Mouse (Mus musculus) urinary bladder, postnatal 10 days (tissue): ENCODE results near the gene S100a1.
A peak's percentile ranks its signal among the peaks of the same experiment; 100 is the strongest.

Experiments
- DNase-seq: peaks from one replicate; pipeline ENCODE4 v3.0.0; 2022; ENCODE audit warnings: low spot score

The S100a1 gene

DNA sequence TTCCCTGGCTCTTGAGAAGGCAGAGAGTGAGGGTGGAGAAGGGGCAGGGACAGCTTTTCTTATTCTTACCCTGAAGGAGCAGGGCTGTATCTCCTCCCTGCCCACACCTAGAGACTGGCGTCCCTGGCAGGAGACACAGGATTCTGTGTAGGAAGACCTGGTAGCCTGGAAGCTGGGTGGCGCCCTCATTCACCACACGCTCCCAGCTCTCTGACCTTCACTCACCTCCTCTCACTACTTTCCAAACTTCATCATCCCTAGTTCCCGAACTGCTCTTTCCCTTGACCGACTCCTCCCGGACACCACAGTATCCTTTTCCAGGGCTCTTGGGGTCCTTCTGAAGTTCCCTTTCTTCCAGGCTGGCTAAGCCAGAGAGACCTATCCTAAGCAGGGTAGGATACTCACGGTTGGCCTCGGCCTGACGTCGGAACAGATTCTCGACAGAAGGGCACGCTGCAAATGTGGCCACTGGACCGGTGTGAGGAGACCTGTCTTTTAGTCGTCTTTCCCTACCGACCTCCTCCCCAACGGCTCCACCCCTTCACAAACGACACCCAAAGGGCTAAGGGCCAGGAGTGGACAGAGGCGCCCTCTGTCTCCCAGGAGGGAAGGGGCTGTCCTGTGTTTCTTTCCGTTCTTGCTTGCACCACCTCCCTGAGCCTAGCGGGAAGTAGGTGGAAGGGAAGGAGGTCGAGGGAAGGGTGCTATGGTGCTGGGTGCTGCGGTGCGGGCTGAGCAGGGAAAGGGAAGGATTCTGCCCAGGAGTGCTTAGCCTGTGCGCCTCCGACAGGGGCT lies at the start of gene S100a1, which contains the start of gene S100a13:
S100a1 (minus strand) TSS at position 597 of the 795 bp plus-strand sequence.
S100a13 (plus strand) TSS at position 640 of the 795 bp plus-strand sequence.
- DNase-seq = no peak

DNA sequence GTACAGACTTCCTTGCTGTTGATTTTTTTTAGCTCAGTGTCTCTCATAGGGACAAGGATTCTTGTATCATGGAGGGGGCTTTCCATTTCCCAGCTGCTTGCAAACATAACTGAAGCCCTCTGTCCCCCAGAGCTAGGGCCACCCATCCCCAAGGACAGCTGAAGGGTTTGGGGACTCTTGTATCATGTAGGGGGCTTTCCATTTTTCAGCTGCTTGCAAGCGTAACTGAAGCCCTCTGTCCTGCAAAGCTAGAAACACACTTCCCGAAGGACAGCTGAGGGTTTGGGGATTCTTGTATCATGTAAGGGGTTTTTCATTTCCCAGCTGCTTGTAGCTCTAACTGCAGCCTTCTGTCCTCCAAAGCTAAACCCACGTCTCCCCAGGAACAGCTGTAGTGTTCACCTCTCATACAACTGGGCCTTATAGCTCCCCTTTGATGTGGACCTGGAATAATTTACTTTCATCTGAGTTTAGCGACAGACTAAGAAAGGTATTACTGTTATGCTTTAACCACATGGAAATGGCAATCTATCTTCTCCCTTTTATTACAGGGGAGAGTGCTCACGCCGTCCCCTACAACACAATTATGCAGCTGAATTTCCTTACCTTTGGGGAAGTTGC lies 45.9 kb upstream of the S100a1 start, which contains the start of gene S100a3:
S100a3 (plus strand) TSS at position 571 of the 621 bp plus-strand sequence.
- no peak for DNase-seq

DNA sequence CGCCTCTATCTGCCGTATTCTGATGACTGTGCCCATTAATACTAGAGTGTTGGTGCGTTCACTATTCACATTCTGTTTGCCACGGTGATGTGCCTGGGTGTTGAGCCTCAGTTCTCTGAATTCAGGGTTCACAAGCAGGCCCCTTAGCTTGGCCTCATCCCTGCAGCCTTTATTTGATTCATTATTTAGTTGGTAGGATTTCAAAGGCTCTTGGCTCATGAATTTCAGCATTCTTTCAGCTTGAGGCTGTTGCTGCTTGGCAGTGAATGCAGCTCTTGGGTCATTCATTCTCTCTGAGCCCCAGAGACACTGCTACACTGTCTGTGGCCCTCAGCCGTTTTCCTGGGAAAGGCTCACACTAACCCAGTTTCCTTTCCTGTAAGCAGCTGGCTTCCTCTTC lies 41.8 kb upstream of the S100a1 start:
- DNase-seq = no peak

DNA sequence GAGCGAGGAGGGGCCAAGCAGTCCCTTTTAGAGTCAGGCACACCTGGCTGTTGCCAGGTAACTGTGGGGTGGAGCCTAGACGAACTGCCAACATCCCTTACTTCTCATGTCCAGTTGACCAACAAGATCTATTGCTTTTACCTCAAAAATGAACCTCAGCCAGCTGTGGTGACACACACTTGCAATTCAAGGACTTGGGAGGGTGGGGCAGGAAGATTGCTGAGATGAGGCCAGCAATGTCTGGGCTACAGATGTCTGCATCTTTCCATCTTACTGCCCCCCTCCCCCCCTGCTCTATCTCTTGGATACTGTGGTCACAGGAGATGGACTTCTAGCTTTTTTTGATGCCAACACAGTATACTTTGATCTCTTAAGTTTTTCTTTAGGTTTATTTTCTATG lies 38.0 kb upstream of the S100a1 start:
- no peak for DNase-seq

DNA sequence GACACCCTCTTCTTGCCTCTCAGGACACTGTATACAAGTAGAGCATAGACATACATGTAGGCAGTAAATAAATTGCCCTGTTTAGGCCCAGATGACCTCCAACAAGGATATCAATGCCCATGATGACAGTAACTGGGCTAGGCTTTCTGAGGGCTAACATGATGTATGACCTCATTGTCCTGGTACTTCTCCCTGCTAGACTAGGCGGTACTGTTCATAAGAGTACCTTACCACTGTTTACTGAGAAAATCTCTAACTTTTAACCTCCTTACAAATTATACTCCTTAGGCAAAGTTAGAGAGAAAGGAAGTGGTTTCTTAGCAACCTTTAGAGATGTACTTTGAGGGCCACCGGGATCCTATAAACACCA lies 36.2 kb upstream of the S100a1 start:
- DNase-seq = no peak

DNA sequence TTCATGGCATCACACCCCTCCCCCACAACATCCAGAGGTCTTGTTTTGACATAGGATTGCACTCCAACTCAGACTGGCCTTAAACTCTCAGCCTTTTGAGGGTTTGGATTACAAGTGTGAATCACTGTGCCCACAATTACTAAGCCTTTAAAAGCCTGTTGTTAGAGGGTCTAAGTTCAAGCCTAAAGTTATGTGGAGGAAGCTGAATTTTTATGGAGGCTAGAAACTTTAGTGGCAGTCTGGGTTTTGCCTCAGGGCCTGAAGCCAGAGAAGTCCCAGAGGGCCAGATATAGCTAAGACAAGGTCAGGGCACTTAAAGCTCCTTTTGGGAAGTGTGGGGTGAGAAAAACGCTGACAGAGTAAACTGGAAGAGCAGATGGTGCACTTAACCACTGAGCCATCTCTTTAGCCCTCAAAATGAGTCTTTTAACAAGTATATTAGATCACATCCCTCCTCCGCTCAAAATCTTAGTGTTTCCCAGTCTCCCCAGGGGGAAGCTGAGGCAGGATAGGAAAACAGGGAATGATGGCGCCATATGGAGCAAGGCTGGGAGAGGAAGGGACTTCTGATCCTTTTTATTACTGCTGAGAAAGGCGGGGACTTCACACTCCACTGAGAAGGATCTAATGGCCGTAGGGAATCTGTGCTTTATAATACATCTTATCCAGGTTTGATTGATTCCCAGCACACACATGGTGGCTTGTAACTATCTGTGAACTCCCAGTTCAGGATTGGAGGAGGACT lies 35.7 kb upstream of the S100a1 start:
- no peak for DNase-seq

DNA sequence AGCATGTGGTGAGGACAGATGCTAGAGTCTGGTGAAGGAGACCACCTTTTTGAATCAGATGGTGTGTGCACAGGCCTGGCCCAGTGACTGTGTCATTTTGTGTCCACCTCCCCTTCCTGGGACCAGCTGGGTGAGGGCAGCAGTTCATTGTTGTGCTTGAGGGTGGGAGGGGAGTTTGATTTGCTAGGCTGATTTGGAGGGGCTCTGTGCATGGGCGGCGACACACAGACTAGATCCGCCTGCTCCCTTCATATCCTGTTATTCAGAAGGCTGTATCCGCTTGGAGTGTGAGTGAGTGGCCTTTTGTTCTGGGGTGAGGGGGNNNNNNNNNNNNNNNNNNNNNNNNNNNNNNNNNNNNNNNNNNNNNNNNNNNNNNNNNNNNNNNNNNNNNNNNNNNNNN lies 26.7 kb upstream of the S100a1 start:
- no peak for DNase-seq

DNA sequence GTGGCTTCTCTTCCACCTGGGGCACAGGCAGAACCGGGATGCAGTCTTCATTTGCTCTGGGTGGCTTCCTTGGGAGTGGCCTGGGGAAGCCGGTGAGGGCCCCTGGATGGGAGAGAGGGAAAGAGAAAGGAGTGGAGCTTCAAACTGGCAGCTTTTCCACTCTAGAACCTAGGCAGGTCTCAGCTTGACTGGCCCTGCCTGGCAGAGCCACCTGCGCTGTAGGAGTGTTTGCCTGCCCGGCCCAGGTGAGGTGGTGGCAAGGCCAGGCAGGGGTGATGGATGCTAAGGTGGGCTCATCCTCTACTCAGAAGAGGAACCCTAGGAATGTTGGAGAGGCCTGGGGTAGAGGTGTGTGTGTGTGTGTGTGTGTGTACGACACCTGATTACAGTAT lies 23.7 kb upstream of the S100a1 start:
- DNase-seq = no peak

DNA sequence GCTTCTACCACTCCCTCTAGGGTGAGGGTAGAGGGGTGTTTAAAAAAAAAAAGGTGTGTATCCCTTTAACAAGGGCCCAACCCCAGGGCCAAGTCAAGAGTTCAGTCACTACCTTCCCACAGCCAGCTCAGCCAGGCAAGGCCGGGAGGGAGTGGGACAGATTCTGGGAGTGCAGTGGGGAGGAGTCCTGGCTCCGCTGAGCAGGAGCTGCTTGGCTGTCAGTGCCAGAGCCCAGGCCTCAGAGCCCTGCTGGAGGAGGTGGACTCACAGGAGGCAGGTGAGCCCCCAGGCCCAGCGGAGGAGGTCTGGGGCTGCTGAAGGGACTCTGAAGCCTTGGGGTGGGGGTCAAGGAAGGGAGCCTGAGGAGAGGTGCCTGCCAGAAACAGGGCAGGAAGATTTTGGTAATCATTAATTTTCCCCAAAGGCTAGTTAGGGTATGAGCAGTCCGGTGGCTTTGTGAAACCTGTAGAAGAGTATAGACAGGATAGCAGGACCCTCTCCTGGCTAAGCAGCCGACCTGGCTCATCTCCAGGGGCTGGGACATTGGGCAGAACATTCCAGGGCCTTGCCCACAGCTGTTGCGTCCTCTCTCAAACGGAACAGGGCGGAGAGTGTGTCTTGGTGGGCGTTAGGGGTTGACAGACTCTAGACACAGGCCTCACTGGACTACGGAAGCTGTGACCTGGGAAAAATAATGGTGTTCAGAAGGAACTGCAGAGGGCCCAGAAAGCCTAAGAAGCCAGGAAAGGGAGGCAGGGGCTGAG lies 23.1 kb upstream of the S100a1 start, which contains the start of gene S100a16:
S100a16 (plus strand) TSS at position 114 of the 764 bp plus-strand sequence.
- peak; percentile 44 for DNase-seq

DNA sequence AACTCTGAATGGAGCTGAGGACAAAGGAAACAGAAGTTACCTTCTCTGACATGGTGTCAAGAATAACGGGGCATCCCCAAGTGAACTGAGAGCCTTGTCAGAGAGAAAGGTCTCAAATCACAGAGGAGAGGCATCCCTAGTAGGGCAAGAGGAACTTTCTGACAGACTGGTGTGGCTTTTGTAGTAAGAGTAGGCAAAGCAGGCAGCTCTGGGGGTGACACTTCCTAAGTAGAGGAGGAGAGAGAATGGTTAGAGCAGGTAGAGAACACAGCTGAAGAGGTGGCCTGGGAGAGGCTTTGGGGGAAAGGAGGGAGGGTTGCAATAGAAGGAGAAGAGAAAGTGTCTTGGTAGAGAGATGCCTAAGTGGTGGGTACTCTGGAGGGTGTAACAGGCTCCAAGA lies 21.3 kb upstream of the S100a1 start:
- DNase-seq = no peak

DNA sequence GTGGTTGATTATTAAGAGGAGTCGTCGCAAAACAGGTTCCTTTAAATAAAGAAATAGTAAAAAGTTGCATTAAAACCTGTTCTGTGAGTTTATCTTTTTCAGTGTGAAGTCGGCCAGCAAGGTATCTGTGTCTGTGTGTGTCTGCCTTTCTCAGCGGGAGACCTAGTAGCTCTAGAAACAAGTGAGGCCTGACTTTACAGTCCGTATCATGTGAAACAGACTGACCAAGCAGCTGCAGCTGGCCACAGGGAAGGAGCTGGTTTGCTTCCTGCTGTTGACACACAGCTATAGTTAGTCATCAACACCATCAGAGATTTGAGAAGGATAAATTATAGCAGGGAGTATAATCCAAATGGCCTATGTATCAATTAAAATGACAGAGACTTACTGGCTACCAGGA lies 17.5 kb upstream of the S100a1 start:
- no peak for DNase-seq

DNA sequence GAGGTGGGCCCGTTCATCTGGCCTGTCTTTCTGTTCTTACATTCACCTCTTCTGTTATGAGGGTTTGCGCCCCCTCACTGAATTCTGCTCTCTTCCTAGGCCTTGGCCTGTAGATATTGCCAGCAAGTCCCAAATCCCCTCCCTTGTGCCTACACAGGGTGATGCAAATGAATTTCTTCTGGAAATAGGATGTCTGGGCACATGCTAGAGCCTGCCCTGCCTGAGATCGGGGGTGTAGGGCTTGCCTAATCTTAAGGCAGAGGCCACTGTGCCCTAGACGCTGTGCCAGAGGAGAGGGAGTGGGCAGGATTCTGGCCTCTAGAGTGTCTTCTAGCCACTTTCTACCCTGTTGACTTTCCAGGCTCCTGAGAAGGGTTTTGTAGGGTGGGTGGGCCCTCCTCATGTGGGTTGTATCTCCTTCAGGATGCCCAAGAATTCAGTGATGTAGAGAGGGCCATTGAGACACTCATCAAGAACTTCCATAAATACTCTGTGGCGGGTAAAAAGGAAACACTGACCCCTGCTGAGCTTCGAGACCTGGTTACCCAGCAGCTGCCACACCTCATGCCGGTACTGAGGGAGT lies 13.2 kb upstream of the S100a1 start:
- DNase-seq = no peak

DNA sequence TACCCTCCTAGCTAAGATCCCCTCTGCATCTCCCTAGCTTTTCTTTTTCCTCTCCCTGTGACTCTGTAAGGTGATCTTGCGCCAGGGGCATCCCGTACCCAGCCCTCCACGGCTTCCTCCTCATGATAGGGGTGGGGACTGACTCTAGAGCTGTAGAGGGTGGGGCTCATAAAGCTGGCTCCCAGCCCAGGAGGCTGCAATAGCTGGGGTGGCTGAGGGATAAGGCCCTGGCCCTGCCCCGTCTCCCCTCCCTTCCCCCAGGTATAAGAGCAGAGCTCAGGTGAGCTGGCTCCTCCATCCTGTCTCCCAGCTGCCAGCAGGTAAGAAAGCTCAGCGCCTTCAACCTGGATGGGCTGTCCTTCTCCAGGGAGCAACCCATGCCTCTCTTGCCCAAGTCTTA lies 12.4 kb upstream of the S100a1 start, which contains the start of gene S100a14:
S100a14 (plus strand) TSS at position 277 of the 400 bp plus-strand sequence.
- DNase-seq = no peak

DNA sequence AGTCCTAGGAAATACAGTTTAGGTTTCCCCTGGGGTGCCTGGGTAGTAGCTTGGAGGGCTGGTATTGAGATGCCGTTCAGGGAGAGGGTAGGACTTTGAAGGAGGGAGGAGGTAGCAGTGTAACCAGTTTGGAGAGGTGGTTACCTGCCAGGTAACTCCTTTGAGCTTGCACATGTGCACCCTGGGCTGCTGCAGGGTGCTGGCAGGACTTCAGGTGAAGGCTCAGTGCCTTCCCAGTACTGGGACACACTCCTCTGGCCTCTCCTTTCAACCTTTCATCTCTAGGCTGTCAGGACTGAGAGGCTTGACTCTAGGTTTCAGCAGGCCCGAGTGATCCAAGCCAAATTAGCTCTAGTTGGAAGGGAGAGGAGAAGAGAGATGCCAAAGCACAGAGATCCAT lies 11.9 kb upstream of the S100a1 start:
- DNase-seq = no peak

DNA sequence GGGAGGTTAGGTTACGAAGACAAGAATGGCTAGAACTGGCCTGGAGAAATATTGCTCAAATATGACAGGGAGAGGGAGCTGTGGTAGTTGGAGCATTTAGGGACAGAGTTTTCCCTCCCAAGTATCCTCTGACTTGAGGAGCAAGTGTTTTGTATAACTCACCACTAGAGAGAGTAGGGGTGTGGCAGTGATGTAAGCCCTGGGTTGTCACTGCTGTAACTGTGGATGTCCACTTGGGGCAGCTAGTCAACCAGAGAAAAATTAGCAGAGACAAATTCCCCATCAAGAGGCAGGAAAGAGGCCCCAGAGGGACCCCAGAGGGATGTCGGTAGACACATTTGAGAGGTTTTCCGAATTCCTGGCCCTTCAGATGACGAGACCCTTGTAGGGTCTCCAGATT lies 11.2 kb upstream of the S100a1 start:
- DNase-seq = no peak

DNA sequence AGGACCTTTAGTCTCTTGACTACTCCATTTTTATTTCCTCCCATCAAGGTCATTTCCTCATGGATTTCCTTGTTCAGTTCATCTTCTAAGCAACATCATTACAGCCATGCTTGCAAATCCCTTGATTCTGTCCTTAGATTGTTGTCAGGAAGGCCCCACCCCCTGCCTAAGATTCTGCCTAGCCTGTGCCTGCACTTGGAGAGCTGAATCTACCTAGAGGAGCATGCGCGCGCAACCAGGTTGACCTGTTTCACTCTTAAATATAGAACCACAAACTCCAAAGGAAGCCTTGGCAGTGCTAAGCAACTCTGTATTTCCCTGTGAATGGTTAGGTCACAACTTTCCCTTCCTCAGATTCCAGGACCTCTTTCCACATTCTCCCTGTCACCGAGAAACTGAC lies 3.5 kb upstream of the S100a1 start:
- no peak for DNase-seq

DNA sequence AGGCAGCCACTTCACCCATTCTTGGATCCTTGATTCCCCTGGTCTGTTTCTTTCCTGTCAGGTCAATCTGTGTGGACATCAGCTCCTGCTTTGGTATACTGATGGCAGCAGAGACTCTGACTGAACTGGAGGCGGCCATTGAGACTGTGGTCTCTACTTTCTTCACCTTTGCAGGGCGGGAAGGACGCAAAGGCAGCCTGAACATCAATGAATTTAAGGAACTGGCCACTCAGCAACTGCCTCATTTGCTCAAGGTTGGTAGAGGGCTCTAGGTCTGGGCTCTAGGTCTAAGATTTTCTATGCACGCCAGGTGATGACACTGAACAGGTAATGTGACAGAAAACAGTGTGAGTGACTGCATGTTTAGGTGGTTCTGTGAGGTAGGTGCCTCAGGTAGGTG lies 1.6 kb upstream of the S100a1 start:
- no peak for DNase-seq

DNA sequence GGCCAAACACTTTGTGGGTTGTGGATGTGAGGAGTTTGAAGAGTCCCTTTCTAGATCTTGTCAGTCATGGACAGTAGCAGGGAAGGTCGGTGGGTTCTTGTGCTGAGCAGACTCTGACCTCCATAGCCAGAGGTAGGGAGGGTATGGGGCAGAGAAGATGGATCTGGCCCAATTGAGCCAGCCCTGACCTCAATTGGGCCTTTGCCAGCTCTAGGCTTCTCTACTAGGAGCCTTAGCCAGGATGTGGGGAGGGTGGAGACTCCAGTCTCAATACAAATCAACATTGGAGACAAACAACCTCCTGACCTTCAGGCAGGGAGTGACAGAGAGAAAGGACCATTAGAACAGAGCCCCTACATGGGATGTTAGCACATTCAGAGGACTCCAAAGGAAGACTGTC lies 1.1 kb upstream of the S100a1 start:
- DNase-seq = no peak

DNA sequence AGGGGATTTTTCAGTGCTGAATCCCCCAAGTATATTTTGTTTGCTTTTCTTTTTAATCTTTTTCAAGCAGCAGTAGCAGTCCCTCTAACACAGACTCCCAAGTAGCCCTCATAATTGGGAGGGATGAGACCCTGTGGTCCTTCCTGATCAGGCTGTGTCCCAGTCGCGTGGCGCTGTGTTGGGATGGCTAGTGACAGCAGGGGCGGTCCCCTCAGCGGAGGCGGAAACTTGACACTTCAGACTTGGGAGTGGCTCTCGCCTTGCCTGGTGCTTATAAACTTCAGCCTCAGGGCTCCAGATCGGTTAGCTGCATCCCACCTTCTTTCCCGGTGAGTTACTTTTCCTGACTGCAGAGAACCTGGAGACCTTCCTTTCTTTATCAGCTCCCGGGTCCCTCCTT lies 499 bp upstream of the S100a1 start:
- DNase-seq = no peak

DNA sequence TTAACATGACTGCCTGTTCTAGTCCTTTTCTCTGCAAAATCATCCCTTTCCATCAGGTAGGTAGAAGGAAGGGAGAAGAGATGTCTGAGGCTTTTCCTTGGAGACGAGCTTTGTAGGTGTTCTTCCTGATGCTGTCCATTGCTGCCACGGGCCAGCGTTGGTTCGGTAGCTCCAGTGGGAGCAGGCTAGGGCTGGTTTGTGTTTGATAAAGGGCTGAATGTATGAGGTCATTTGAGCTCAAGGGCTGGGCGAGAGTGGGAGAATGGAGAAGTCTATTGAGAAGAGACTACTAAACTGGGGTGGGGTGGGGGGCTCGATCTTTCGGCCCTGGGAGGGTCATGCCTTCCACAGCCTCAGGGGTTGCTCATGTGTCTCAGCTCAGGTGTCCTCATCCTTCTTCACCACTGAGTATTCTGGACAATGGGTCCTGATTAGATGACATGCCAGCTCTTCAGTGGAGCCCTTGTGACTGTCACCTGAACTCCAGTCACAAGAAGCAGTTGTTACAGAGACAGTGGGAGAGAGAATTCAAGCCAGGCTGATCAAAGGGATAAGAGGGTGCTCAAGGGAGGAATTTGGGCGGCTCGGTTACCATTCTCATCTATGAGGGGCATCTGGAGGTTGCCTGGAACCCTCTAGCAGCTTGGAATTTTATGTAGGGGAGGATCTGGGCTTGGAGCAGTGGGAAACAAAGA lies 1.1 kb downstream of the S100a1 start:
- DNase-seq = no peak

DNA sequence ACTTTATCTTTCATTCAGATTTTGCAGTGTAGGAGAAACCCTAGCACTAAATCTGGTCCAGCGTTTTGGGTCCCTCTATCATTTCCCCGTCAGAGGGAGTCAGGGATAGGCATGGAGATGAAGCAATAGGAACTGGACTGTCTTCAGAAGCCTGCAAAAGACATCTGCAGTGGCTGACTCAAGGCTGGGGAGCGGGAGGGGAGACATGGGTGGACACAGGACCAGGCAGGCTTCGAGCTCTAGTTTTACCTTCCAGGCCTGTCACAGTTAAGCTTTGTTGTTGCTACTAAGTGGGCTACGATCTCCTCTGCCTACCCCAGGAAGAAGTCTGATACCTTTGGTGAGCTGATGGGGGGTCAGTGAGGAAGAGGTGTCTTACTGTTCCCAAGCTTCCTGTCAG lies 1.9 kb downstream of the S100a1 start:
- DNase-seq = no peak
